Mouse (Mus musculus): ENCODE results near the gene Tarbp2.

DNA sequence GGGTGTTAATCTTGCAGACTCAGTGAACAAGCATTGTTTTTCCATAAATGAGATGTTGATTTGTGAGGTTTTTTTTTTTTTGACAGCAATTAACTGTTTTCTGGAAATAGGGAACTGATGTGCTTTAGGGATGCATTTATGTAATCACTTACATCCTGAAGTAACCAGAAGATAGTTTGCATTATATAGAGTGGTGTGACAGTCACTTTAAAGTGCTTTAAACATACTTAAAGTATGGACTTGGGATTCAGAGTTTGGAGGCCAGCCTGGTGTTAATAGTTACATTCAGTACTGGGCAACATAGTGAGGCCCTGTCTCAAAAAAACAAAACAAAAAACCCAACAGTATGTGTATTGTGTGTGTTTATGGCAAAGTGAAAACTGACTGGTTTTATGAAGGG lies 46.3 kb upstream of the Tarbp2 start:
- no peak for TF ChIP-seq CTCF (IDR thresholded peaks at IDR 0.05; ENCODE audit: low read depth, low read length)
- TF ChIP-seq POLR2A (IDR thresholded peaks at IDR 0.05; ENCODE audit: insufficient read depth, low read length): no peak
- TF ChIP-seq EP300 (IDR thresholded peaks at IDR 0.05; ENCODE audit: insufficient read depth, low read depth, low read length): no peak
